Mouse (Mus musculus) small intestine, adult 2 months (tissue): ENCODE measurements around the gene Akirin1. TPM values are rescaled to one million over a fixed set of nuclear protein-coding genes. Genes with fewer than 3 reads are reported as not detected.

Experiments used
- H3K27ac ChIP-seq: fragments of 200-500 bp; 2 replicates; pipeline ENCODE4 v1.5.1; 2012; ENCODE audit warnings: low read depth, low read length, control low read depth, inconsistent platforms; ENCODE audit not compliant: insufficient read depth
- H3K27me3 ChIP-seq: fragments of 200-500 bp; 2 replicates; pipeline ENCODE4 v1.6.1; 2012; ENCODE audit warnings: mild to moderate bottlenecking, moderate library complexity, low read length, inconsistent platforms; ENCODE audit not compliant: control insufficient read depth, insufficient read depth
- H3K36me3 ChIP-seq: fragments of 200-500 bp; 2 replicates; pipeline ENCODE4 v1.6.1; 2012; ENCODE audit warnings: mild to moderate bottlenecking, low read length, control low read depth, inconsistent platforms; ENCODE audit not compliant: control insufficient read depth, insufficient read depth
- H3K4me1 ChIP-seq: fragments of 200-500 bp; 2 replicates; pipeline ENCODE4 v1.6.1; 2012; ENCODE audit warnings: low read length, inconsistent platforms, mixed read lengths; ENCODE audit not compliant: control insufficient read depth, insufficient read depth, insufficient read length
- H3K4me3 ChIP-seq: fragments of 200-500 bp; 2 replicates; pipeline ENCODE4 v1.5.1; 2012; ENCODE audit warnings: low read depth, mild to moderate bottlenecking, control low read depth, inconsistent platforms, low read length, moderate library complexity
- CTCF ChIP-seq: fragments of 200-500 bp; IDR thresholded peaks from 2 replicates; pipeline ENCODE4 v1.5.1; 2012; ENCODE audit warnings: low read depth, mild to moderate bottlenecking, control low read depth, inconsistent platforms, low read length, moderate library complexity, mixed read lengths; ENCODE audit not compliant: insufficient replicate concordance, insufficient read length; ENCODE audit errors: extremely low read depth
- POLR2A ChIP-seq: fragments of 200-500 bp; IDR thresholded peaks from 2 replicates; pipeline ENCODE4 v1.6.1; 2012; ENCODE audit warnings: low read depth, mild to moderate bottlenecking, control low read depth, inconsistent platforms, low read length, moderate library complexity
- WGBS: fragments of 180-500 bp; shearing (Covaris S2); methylation state at CpG from one replicate; pipeline ENCODE4 v1.1.7; 2018; 5-methylcytosine and 5-hydroxymethylcytosine counted together
- polyA plus RNA-seq: library from polyadenylated mRNA; depleted of rRNA; stranded (reverse); fragments of >200 nt; gene quantifications from 2 replicates; pipeline ENCODE4 v1.2.3, GENCODE M21; 2012

The Akirin1 gene
- polyA plus RNA-seq, 1 experiment, result 29.1 TPM

DNA sequence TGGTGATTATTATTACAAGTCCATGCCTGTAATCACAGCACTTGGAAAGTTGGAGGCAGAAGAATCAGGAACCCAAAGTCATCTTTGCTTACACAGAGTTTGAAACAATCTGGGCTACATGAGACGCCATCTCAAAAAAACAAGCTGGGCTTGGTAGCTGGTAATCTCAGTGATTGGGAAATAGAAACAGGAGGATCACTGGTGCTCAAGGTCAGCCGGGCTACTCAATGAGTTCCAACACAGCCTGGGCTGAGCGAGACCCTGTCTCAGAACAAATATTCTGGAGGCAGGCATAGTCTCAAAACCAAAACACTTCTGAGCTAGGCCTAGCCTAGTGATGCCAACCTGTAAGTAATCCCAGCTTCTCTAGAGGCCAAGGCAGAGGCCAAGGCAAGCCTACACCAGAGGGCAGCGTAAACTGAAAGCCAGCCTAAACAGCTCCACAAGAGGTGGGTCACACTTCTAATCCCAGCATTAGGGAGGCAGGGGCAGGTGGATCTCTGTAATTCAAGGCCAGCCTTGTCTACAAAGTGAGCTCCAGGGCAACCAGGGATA lies 4.8 kb downstream of the Akirin1 start:
- H3K36me3 ChIP-seq, result peaks cover 23% of the 10 kb centered on the region

DNA sequence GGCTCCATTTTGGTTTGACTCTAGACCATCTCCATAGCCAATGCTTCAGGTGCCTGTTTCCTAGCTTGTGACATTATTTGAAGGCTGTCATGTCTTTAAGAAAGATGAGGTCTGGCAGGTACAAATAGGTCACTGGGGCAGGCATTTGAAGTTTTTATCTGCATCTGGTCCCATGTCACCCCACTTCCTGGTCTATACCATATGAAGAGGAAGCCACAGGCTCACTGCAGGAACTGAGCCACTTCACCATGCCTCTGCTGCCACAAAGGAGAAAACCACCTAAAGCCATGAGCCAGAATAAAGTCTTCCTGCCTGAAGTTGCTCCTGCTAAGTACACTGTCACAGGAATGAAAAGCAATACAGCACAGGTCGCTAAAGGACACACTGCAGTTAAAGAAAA lies 7.3 kb downstream of the Akirin1 start:
- Histone ChIP-seq H3K27ac (no peak overlapping the region), H3K36me3 (peaks cover 43% of the 10 kb centered on the region), H3K4me3 (no peak overlapping the region), H3K4me1 (no peaks in the 10 kb centered on the region; the same call in 1 of the 2 replicates), H3K27me3 (no peaks in the 10 kb centered on the region; the same call in 1 of the 2 replicates)
- no peak for TF ChIP-seq POLR2A
- TF ChIP-seq CTCF, result no peak
- WGBS, result 73% methylated on average over 1 of the region's 1 CpGs

More for the DNA sequence above, 4.8 kb downstream of the Akirin1 start:
- Histone ChIP-seq H3K27ac (no peak overlapping the region), H3K27me3 (no peaks in the 10 kb centered on the region), H3K4me1 (no peaks in the 10 kb centered on the region; the same call in 1 of the 2 replicates), H3K4me3 (no peak overlapping the region)
- 95% methylated on average over 4 of the region's 4 CpGs for WGBS
- TF ChIP-seq CTCF, result no peak
- TF ChIP-seq POLR2A, result no peak

DNA sequence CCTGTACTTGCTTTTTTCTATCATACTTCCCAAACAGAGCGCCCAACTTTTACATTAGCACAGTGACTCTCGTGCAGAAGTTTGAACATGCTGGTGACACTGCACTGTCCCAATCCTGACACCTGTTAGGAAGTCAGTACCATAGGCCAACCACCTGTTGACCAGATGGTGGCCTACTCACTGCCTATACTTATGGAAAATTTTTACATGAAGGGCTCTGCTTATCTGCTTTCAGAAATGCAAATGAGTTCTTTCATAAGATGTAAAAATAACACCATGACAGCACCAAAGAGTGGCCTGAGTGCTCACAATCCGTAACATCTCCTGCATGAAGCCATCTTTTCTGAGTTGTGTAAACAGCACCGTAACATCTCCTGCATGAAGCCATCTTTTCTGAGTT lies 11.4 kb downstream of the Akirin1 start:
- Histone ChIP-seq H3K4me3 (no peak overlapping the region), H3K4me1 (no peaks in the 10 kb centered on the region; the same call in 1 of the 2 replicates), H3K27ac (no peak overlapping the region), H3K27me3 (no peaks in the 10 kb centered on the region; the same call in 1 of the 2 replicates), H3K36me3 (peaks cover 61% of the 10 kb centered on the region)
- 92% methylated on average over 4 of the region's 4 CpGs for WGBS
- TF ChIP-seq CTCF (no peak), POLR2A (no peak)

DNA sequence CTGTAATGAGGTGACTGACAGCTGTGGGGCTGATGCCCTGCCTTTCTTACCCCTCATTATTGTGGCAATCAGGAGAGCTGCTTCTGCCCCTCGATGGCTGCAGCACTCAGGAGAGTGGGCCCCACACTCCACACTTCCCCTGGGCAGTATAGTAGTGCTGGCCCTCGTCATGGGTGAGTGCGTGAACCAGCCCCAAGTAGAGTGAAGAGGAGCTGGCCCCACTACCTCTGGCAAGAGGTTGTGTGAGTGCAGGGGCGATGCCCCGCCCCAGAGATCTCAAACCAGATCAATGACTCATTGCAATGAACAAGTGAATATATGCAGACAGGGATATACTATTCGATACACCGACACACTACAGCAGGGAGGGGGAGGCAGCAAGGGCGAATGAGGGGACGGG lies 16.6 kb downstream of the Akirin1 start:
- Histone ChIP-seq H3K4me1 (no peaks in the 10 kb centered on the region), H3K36me3 (peaks cover 28% of the 10 kb centered on the region), H3K27ac (no peak overlapping the region), H3K27me3 (no peaks in the 10 kb centered on the region; the same call in 1 of the 2 replicates), H3K4me3 (no peak overlapping the region)
- TF ChIP-seq POLR2A, result no peak
- no peak for TF ChIP-seq CTCF
- WGBS, result 89% methylated on average over 9 of the region's 9 CpGs

DNA sequence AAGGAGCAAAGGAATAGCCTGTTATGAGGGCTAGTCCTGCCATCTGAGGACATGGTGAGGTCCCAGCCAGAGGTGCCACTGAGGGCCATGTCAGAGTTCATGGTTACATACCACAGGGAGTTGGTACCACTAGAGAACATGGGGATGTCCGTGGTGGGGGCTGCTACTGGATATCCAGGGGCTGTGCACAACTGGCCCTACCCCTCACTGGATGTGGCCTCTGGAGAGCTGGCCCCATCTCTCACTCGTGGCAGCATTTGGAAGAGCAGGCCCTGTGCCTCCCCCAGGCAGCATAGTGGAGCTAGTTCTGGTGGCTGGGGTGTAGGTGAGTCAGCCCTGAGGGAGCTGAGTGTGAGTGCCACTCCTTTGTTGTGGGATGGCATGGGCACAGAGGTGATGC lies 17.2 kb downstream of the Akirin1 start:
- TF ChIP-seq POLR2A (no peak), CTCF (no peak)
- no peak overlapping the region for H3K27ac ChIP-seq

DNA sequence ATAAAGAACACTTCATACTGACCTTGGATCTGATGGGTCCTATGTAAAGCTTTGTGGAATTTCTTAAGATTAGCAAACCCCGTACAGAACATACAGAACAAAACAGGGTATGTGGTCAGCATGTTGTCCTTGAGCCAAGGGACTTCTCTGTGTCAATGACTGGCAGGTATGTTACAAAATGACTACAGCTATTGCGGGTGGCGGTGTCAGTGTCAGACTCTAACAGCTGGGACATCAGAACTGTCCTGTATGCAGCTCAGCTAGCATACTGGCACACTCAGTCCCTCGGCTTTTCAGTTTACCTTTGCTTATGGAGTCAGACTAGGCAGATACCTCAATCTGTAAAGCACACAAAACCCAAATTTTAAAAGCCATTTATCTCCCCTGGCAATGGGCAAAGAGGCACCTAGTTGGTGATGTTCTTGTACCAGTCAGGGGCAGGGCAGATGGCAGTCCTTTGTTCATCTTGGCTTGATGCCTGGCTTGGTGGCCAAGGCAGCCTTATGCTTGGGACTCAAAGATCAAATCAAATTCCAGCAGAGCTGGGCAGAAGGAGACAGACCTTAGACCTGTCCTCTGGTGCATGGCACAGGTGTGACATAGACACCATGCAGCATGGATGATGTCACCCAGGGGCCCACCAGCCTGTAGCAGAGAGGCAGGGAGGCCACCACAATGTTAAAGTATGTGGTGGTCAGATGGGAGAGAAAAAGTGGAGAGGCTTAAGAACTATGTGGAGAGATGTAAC lies 17.8 kb downstream of the Akirin1 start:
- WGBS, result 90% methylated on average over 4 of the region's 4 CpGs
- H3K4me1 ChIP-seq, result no peaks in the 10 kb centered on the region
- H3K4me3 ChIP-seq, result no peak overlapping the region
- H3K27ac ChIP-seq, result no peak overlapping the region
- H3K27me3 ChIP-seq, result no peaks in the 10 kb centered on the region
- peaks cover 19% of the 10 kb centered on the region for H3K36me3 ChIP-seq
- no peak for TF ChIP-seq CTCF

More for the DNA sequence above, 17.2 kb downstream of the Akirin1 start:
- H3K4me1 ChIP-seq, result no peaks in the 10 kb centered on the region
- no peaks in the 10 kb centered on the region for H3K27me3 ChIP-seq
- peaks cover 23% of the 10 kb centered on the region for H3K36me3 ChIP-seq
- WGBS, result 85% methylated on average over 2 of the region's 2 CpGs
- no peak overlapping the region for H3K4me3 ChIP-seq

DNA sequence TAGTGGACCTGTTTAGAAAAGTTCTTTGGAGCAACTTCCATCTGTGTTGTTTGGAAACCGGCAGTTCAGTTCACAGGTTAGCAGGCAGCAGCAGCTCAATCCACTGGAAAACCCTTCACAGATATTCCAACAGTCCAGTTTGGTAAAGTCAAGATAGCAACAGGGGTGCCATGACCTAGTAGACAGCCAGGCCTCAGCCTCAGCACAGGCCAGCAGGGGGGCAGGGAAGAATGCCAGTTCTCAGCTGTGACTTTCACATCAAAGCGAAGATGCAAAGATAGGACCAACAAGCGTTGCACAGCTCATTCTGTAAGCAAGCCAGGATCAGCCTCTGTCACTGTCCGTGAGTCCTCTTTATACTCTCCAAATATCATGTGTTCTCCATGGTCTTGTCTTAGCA lies 28.4 kb downstream of the Akirin1 start:
- WGBS, result 79% methylated on average over 4 of the region's 4 CpGs
- TF ChIP-seq POLR2A (no peak), CTCF (no peak)

More for the DNA sequence above, 28.4 kb downstream of the Akirin1 start:
- no peak overlapping the region for H3K4me3 ChIP-seq
- H3K36me3 ChIP-seq, result no peaks in the 10 kb centered on the region
- no peak overlapping the region for H3K27ac ChIP-seq
- H3K27me3 ChIP-seq, result no peaks in the 10 kb centered on the region
- 0 out of 2 replicates have a peak, but pooled peaks cover 2% of the 10 kb centered on the region for H3K4me1 ChIP-seq
